ENCODE assay signal across 8 mouse cellular contexts in genomic region chr2:155624730-155625129, GRCm38 (mm10). TPM values are rescaled to one million over a fixed set of nuclear protein-coding genes. Genes with fewer than 3 reads are reported as not detected.
A peak's percentile ranks its signal among the peaks of the same experiment; 100 is the strongest.
DNase-seq lines count a peak whose midpoint lies in the region; ATAC-seq lines count a peak whose summit lies in the region.

No protein-coding gene starts in this region.

- peak; percentile 47 for ATAC-seq in granulocyte monocyte progenitor cell, adult 5-6 weeks (replicated peaks; ENCODE audit: poor library complexity, severe bottlenecking)

- DNase-seq in kidney, postnatal 36 days, result peak; percentile 19 to 63
- no peak for DNase-seq in kidney, postnatal 10 days
- DNase-seq in CD4-positive helper T cell, adult 2 months (ENCODE audit: low read depth, low spot score), result peak; percentile 61
- peak; percentile 61 for DNase-seq in MN1 (ENCODE audit: low spot score)
- DNase-seq in skeletal muscle tissue, adult 2 months (ENCODE audit: low read depth, low spot score), result peak; percentile 39
- no peak for DNase-seq in urinary bladder, postnatal 10 days (ENCODE audit: low spot score)
- DNase-seq in urinary bladder, adult 18-20 months (ENCODE audit: low spot score in 2 of 2), result no peak

RNA-seq across cellular contexts. Expression of gene Myh7b, which starts 13.7 kb away (rescaled TPM):
- 0.37 TPM in 1 of 2 replicates, not detected in the other for total RNA-seq in granulocyte monocyte progenitor cell, adult 5-6 weeks (2014; fragmentation: Nextera tagmentation)
- not detected in 2 replicates for total RNA-seq in granulocyte monocyte progenitor cell, adult 5-6 weeks (2017)

RNA-seq across cellular contexts. Expression of gene Gss, which starts 32.1 kb away (rescaled TPM):
- total RNA-seq in granulocyte monocyte progenitor cell, adult 5-6 weeks (2014; fragmentation: Nextera tagmentation), result 17.0 and 18.2 TPM in 2 replicates
- total RNA-seq in granulocyte monocyte progenitor cell, adult 5-6 weeks (2017), result 16.7 and 21.6 TPM in 2 replicates

Comparison
In these comparisons a context has a peak if more than half of its experiments do, and no peak if none do; other contexts are left out.
1. DNase-seq: peak in kidney, postnatal 36 days (2 of 2), CD4-positive helper T cell, adult 2 months (single experiment), MN1 (single experiment) and skeletal muscle tissue, adult 2 months (single experiment); none in kidney, postnatal 10 days (single experiment), urinary bladder, postnatal 10 days (single experiment) and urinary bladder, adult 18-20 months (0 of 2).